Mouse (Mus musculus) right cerebral cortex, postnatal 14 days (tissue): Measurements from ENCODE around the gene Nudt3.

Experiments
- DNase-seq: peaks from one replicate; pipeline ENCODE4 v3.0.0; 2022

Gene Nudt3

DNA sequence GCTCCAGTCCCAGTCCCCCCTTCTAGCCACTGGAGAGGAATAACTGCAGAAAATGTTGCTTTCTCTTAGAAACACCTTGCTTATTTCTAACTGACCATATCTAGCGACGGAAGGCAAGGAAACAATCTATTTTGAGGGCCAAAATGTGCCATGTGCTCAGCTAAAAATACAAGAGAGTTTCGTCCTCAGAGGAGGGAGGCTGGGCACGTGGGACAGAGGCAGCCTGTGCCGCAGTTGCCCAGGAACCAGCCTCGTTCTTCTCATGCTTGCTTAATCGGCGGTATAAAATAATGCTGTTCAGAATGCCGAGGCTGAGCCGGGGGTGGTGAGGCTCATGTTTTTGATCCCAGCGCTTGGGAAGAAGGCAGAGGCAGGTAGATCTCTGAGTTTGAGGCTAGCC lies 78.7 kb downstream of the Nudt3 start:
- DNase-seq, result no peak

DNA sequence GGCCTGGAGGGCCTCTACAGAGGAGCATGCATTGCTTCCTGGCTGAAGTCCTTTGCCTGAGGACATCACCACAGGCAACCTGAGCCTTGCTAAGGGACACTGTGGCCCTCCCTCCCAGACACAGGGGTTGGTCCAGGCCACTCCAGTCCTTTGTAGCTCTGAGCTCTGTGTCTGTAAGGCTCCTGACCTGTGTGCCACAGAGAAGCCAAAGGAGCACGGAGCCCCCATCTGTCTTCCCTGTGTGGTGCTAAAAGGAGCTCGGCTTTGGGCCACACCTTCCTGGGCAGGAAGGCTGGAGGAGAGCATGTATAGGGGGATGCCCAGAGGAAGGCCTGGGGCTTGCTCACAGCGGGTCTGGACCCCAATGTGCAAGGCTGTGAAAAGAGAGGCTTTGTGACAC lies 81.3 kb downstream of the Nudt3 start:
- no peak for DNase-seq

DNA sequence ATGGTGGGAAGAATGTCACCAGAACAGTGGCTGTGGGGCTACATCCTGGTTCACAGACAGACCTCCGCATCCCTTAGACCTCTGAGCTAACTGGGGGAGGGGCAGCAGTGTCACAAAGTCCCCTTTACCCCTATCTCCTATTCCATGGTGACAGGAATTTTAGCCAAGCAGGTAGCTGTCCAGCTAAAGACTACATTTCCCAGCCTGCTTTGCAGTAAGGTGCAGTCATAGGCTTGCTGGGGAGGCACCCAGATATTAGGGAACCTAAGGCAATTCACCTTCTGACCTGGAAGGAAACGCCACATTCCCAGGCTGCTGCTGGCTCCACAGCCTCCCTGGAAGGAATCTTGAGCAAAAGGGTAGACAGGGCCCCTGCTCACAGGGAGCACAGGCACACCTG lies 82.0 kb downstream of the Nudt3 start:
- no peak for DNase-seq

DNA sequence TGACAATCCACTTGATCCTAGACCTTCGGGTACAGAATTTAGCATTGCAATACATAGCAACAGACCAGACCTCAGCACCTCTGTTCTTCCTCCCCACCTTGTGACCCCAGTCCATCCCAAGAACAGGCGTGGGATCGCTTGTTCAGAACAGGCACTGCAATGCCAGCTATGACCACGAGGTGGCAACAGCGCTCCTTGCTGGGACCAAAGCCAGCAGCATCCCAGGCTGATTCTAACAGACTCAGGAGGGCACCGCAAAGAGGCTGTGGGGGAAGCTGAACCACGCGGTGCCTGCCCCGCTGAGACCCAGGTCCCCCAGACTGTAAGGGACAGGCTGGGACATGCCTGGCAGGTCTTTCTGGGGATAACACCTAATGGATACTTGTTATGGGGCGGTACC lies 88.6 kb downstream of the Nudt3 start:
- peak; percentile 93 for DNase-seq

DNA sequence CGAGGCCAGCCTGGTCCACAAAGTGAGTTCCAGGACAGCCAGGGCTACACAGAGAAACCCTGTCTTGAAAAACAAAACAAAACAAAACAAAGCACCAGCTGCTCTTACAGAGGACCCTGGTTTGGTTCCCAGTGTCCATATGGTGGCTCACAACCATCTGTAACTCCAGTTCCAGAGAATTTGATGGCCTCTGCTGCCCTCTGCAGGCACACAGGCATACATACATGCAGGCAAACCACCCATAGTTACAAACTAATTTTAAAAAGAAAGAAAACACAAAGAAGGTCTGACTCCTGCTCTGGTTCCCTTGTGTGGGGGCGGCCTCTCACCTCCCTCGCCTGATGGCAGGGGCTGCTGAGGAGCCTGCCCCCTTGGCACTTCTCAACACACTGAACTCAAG lies 89.9 kb downstream of the Nudt3 start:
- no peak for DNase-seq

DNA sequence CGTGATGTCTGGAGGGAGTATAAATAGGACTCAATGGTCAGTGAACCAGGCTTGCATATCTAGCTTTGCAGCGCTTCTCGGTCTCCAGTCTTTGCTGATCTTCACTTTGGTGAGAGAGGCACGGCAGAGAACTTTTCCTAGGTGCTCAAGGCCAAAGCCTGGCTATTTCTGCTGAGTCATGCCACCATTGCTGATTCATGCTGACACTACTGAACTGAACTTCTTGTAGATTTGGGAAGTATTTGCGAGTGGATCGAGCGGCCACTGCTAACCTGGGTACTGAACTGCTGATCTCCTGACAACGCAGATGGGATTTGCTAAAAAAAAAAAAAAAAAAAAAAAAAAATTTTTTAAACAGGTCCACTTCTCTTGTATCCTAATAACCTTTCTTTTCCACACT lies 91.2 kb downstream of the Nudt3 start:
- no peak for DNase-seq
